Mouse (Mus musculus): ENCODE measurements around the gene Gm49320. TPM values are rescaled to one million over a fixed set of nuclear protein-coding genes. Genes with fewer than 3 reads are reported as not detected.

Gene Gm49320
- 1.4 TPM in 1 of 2 replicates, not detected in the other for total RNA-seq (2017)

- peak; percentile 83 for ATAC-seq (ENCODE audit: extremely low read depth, insufficient number of reproducible peaks, low FRiP score, poor library complexity, severe bottlenecking)
These were observed at the start of gene Gm49320, which contains the start of gene Map2k7 for GRCm38 (mm10) chr8:4238434-4239192. Gene Gm49320 (plus strand): TSS chr8:4238865. Gene Map2k7 (plus strand): TSS chr8:4238740.

- no peak for ATAC-seq (ENCODE audit: extremely low read depth, insufficient number of reproducible peaks, low FRiP score, poor library complexity, severe bottlenecking)
These were observed 49.5 kb upstream of the Gm49320 start for GRCm38 (mm10) chr8:4189031-4189722.

- no peak for ATAC-seq (ENCODE audit: extremely low read depth, insufficient number of reproducible peaks, low FRiP score, poor library complexity, severe bottlenecking)
These were observed 46.4 kb upstream of the Gm49320 start for GRCm38 (mm10) chr8:4192305-4192704.

- ATAC-seq (ENCODE audit: extremely low read depth, insufficient number of reproducible peaks, low FRiP score, poor library complexity, severe bottlenecking), result peak; percentile 79
These were observed 45.7 kb upstream of the Gm49320 start for GRCm38 (mm10) chr8:4192807-4193587.

GRCm38 (mm10) chr8:4193588-4193894 lies 45.1 kb upstream of the Gm49320 start:
- no peak for ATAC-seq (ENCODE audit: extremely low read depth, insufficient number of reproducible peaks, low FRiP score, poor library complexity, severe bottlenecking)

GRCm38 (mm10) chr8:4201321-4201720 lies 37.3 kb upstream of the Gm49320 start:
- ATAC-seq (ENCODE audit: extremely low read depth, insufficient number of reproducible peaks, low FRiP score, poor library complexity, severe bottlenecking), result peak; percentile 35; the same call in 1 of the 2 replicates

GRCm38 (mm10) chr8:4205246-4206123 lies 33.2 kb upstream of the Gm49320 start:
- no peak for ATAC-seq (ENCODE audit: extremely low read depth, insufficient number of reproducible peaks, low FRiP score, poor library complexity, severe bottlenecking)

GRCm38 (mm10) chr8:4206182-4207015 lies 32.3 kb upstream of the Gm49320 start:
- no peak for ATAC-seq (ENCODE audit: extremely low read depth, insufficient number of reproducible peaks, low FRiP score, poor library complexity, severe bottlenecking)

- ATAC-seq (ENCODE audit: extremely low read depth, insufficient number of reproducible peaks, low FRiP score, poor library complexity, severe bottlenecking), result no peak
These were observed 31.7 kb upstream of the Gm49320 start for GRCm38 (mm10) chr8:4207016-4207350.

- no peak for ATAC-seq (ENCODE audit: extremely low read depth, insufficient number of reproducible peaks, low FRiP score, poor library complexity, severe bottlenecking)
These were observed 27.6 kb upstream of the Gm49320 start for GRCm38 (mm10) chr8:4211097-4211496.

- peak; percentile 14; the same call in 1 of the 2 replicates for ATAC-seq (ENCODE audit: extremely low read depth, insufficient number of reproducible peaks, low FRiP score, poor library complexity, severe bottlenecking)
These were observed 25.9 kb upstream of the Gm49320 start for GRCm38 (mm10) chr8:4212809-4213209.

- 0 out of 2 replicates have a peak, but pooled peaks have one; percentile 14 for ATAC-seq (ENCODE audit: extremely low read depth, insufficient number of reproducible peaks, low FRiP score, poor library complexity, severe bottlenecking)
These were observed 25.3 kb upstream of the Gm49320 start for GRCm38 (mm10) chr8:4213210-4214005.

GRCm38 (mm10) chr8:4214006-4214980 lies 24.4 kb upstream of the Gm49320 start:
- peak; percentile 68 for ATAC-seq (ENCODE audit: extremely low read depth, insufficient number of reproducible peaks, low FRiP score, poor library complexity, severe bottlenecking)

GRCm38 (mm10) chr8:4216296-4216695 lies 22.4 kb upstream of the Gm49320 start:
- no peak for ATAC-seq (ENCODE audit: extremely low read depth, insufficient number of reproducible peaks, low FRiP score, poor library complexity, severe bottlenecking)

GRCm38 (mm10) chr8:4216791-4217621 lies 21.7 kb upstream of the Gm49320 start, which contains the start of gene Prr36:
Gene Prr36 (minus strand): TSS chr8:4217459.
- ATAC-seq (ENCODE audit: extremely low read depth, insufficient number of reproducible peaks, low FRiP score, poor library complexity, severe bottlenecking), result no peak
